Mouse (Mus musculus) thymus, postnatal 4 days (tissue): ENCODE measurements around the gene Zfp316.

ENCODE experiments used
- DNase-seq: peaks from one replicate; pipeline ENCODE4 v3.0.0; 2021

Gene Zfp316

DNA sequence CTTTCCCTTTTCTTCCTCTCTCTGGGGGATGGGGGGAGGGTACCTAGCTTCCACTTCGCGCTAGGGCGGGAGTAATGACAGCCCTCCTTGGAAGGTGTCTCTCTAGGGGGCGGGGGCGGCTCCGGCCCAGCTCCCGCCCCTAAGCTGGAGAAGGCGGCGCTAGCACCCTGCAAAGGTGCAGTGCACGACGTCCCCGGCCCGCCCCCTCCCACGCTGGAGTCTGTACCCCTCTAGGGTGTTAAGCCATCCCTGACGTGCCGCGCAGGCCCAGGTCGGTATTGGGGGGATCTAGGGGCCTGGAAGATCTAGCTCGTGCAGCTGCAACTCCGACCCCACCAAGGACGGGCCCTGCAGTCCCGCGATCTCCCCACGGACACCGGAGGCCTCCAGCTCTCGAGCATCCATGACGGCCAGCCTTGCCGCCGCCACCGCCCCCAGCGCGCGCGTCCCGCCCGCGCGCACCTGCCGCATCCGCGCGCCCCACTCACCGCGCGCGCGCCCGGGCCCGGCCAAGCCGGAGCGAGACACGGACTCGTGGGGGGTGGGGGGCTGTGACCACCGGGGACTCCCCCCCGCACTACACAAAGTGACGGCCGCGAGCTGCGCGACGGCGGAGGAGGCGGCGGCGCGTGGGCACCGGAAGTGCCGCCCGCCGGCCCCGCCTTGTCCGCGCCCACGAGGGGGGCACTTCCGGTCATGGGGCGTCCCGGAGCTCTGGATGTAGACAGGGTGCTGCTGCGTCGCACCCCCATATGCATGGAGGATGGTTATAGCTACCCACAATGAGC is at the start of gene Zfp316:
Zfp316 (minus strand) TSS at position 660 of the 788 bp plus-strand sequence.
- peak; percentile 67 for DNase-seq

DNA sequence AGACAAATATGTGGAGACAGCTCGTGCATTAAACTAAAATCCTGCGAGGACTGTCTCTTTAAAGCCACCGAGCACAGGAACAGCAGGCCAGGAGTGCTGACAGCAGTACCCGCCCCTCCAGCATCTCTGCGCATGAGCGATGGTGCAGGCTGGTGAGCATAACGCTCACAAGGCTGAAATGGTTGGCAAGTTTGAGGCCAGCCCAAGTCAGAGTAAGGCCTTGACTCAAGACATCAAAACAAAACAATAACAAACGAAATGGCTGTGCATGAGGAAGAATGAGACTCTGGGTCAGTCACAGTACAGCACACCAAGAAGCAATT is 47.4 kb upstream of the Zfp316 start:
- no peak for DNase-seq

DNA sequence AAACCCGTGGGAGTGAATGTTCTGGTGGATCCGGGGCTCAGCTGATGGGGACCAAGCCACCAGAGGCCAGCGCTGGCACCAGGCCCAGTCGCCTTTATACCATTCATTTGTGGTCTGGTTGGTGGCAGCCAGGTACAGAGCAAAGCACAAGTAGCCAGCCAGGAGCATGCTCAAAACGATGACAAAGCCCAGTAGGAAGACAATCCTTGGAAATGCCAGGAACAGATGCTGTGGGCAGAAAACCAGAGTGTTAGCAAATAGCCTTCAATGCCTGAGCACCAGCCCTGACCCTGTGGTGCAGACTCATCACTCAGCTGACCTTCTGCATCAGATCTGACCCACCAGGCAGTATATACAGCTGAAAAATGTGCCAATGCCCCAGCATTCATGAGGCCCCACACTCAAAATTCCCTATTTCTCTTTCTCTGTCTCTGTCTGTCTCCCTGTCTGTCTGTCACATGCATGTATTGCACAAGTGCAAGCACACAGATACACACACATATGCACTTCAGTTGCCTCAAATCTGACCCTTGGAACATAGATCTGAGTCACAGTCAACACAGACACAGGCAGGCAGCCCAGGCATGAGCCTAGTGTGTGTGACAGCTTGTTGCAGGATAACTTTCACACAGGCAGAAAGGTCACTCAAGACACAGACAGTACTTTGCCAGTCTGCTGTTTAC is 46.9 kb upstream of the Zfp316 start:
- DNase-seq: no peak

GRCm38 (mm10) chr5:143315514-143315888 is 45.7 kb upstream of the Zfp316 start:
- no peak for DNase-seq

DNA sequence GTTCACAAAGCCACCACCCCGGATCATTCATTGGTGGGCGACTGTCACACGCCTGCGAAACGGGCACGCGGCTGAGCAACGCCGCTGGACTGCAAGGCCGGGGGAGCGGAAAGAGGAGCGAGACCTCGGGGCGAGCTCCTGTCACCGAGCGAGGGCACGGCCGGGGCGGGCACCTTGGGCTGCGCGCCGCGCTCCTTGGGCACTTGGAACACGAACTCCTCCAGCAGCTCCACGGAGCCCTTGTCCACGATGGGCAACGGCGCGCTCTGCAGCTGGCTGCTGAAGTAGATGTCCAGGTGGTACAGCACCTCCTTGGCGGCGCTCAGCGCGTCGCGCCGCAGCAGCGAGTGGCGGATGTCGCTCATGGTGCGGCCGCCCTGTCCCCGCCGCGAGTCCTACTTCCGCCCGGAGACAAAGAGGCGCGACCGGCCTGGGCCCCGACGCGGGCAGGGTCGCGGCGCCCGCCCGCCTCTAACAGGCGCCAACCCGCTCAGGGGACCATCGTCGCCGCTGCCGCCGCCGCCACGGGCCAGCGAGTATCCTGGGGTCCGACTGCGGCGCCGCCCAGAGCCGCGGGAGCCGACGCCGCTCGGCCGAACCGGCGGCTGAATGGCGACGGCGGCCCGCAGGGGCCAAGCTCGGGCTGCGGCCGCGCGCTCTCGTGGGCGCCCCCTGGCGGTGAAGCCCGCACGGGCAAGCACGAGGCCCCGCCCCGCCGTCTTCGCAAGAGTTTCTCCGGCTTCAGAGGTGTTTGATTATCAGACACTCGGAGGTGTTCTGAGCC is 45.1 kb upstream of the Zfp316 start, which contains the start of gene E130309D02Rik:
E130309D02Rik (minus strand) TSS at position 631 of the 784 bp plus-strand sequence.
- peak; percentile 98 for DNase-seq

DNA sequence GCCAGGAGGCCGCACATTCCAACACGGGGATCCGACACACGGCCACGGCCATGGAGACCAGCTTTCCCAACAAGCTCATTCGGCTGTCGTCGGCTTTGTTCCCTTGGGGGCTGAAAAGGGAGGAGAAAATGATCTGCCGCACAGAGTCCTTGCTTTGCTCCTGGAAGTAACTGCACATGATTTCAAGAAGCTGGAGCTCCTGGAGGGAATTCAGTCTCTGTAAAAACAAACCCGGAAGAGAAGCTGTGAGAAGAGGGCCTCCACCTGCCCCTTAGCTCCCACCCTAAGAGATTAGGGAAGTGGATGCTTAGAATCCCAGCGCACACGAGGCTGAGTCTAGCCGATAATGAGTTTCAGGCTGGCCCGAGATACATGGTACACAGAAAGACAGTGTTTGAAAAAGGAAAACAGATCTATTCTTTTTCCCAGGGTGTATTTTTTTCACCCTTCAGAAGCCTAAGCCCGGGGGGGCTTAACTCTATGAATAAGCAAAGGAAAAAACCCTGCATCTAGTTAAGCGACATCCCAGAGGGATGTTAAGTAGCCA is 44.4 kb upstream of the Zfp316 start:
- DNase-seq: no peak

DNA sequence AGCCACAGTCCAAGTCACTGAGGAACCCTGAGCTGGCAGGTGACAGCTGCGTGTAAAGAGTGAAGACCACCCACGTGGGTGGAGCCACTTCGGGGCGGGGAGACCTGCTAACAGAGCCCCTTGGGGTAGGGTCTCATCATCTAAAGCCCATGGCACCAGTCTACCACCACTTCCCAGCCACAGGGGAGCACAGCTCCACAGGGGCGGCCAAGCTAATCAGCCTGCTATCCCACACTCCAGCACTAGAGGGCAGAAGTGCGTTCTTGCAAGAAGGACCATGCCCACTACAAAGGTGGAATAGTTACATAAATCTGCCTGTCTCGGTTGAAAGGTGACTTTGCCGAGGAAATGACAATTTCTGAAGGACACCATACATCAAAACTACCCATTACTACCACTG is 42.1 kb upstream of the Zfp316 start:
- DNase-seq: peak; percentile 91

GRCm38 (mm10) chr5:143309916-143310315 is 40.1 kb upstream of the Zfp316 start:
- DNase-seq: no peak

- no peak for DNase-seq
Measured at GRCm38 (mm10) chr5:143308825-143309224, 39.0 kb upstream of the Zfp316 start.

DNA sequence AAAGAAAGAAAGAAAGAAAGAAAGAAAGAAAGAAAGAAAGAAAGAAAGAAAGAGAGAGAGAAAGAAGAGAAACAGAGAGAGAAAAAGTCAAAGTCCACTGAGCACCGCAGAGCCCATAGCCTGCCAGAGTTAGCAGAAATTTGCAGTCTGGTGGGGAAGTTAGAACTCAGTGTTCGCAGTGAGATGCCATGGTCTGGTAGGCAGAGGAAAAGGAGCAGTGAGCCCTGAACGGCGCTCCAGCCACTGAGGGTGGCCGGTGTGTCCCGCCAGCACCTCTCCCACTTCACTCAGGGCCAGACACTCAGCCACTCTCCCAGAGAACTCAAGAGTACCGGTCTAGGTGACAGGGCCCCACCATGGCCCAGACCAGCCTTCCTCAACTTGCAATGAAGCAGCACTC is 34.4 kb upstream of the Zfp316 start:
- no peak for DNase-seq

- DNase-seq: peak; percentile 44
Measured at GRCm38 (mm10) chr5:143301296-143301695, 31.5 kb upstream of the Zfp316 start.

DNA sequence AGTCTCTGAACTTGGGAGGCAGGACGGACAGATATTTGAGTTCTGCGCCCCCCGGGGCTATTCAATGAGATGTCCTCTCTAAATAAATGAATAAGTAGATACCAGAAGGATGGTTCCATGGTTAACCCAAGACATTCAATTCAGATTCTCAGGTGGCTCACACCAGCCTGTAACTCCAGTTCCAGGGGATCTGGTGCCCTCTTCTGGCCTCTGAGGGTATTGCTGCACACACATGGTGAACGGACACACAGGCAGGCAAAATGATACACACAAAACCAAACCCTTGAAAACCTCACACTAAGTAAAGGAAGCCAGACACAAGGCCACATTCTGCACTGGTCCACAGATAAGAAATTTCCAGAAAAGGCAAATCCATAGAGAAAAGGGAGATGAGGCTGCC is 29.9 kb upstream of the Zfp316 start:
- peak; percentile 77 for DNase-seq

GRCm38 (mm10) chr5:143298391-143298790 is 28.6 kb upstream of the Zfp316 start:
- DNase-seq: peak; percentile 39

- no peak for DNase-seq
Measured at GRCm38 (mm10) chr5:143297986-143298385, 28.2 kb upstream of the Zfp316 start.

- no peak for DNase-seq
Measured at GRCm38 (mm10) chr5:143295330-143295729, 25.5 kb upstream of the Zfp316 start.

- no peak for DNase-seq
Measured at GRCm38 (mm10) chr5:143294862-143295261, 25.0 kb upstream of the Zfp316 start.

DNA sequence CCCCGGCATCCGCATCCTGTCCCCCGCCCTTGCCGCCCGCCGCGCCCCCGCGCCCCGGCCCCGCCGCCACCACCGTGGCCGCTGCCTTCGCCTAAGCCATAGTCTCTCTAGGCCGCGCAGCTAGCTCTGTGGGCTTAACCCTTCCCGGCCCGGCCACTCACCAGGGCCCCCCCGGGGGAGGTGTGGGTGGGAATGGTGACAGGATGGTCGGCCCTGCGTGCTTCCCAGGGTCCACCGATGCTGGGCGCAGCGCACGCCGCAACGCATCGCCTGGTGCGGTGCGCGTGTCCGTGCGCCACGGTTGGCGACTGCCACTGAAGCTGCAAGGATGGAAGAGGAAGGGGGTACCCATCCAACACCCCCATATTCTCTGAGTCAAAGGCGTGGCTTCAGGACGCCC is 23.6 kb upstream of the Zfp316 start, which contains the start of gene Zfp853:
Zfp853 (minus strand) TSS at position 220 of the 400 bp plus-strand sequence.
- no peak for DNase-seq

DNA sequence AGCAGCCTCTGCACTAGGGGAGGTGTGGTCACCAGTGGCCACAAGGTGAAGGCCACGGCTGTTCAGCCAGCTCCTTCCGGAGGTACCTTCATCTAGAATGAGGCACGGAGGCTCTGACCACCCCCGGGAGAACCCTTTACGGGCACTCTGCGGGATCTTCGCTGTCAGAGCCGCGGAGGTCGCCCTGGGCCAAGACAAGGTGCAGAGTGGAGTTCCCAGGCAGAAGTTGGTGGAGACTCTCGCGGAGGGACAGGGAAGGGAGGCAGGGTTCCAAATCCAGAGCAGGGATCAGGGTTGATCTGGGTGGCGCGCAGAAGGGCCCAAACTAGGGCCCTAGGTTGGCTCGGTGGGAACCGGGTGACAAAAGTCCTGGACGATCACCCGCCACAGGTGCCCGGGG is 23.1 kb upstream of the Zfp316 start:
- no peak for DNase-seq

DNA sequence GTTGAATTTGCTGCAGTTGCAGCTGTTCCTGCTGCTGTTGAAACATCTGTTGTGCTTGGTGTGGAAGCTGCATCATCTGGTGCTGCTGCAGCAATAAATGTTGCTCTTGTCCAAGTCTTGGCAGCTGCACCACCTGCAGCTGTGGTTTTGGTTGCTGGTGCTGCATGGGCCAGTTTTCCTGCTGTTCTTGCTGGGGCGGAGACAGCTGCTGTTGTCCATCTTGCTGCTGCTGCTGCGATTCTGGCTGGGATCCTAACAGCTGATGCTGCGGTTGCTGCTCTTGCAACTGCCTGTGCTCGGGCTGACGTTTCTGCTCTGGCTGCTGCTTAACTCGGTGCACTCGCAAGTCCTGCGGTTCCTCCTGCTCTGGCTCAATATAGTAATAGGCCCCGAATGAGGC is 19.5 kb upstream of the Zfp316 start:
- no peak for DNase-seq

- DNase-seq: no peak
Measured at GRCm38 (mm10) chr5:143288378-143288911, 18.6 kb upstream of the Zfp316 start.

DNA sequence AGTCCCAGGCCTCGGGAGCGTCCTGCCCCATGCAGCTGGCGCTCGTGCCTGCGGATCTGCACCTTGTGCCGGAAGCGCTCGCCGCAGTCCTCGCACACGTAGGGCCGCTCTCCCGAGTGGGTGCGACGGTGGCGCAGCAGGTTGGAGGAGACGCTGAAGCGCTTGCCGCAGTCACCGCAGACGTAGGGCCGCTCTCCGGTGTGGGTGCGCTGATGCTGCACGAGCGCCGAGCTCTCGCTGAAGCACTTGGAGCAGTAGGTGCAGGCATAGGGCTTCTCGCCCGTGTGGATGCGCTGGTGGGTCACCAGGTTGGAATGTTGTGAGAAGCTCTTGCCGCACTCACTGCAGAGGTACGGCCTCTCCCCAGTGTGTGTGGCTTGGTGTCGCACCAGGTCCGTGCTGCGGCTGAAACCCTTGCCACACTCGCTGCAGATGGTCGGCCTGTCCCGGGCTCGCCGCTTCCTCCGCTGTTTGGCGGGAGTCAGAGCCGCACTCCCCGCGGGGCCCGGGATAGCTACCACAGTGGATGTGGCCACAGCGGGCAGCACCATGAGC is 18.0 kb upstream of the Zfp316 start:
- DNase-seq: peak; percentile 59

DNA sequence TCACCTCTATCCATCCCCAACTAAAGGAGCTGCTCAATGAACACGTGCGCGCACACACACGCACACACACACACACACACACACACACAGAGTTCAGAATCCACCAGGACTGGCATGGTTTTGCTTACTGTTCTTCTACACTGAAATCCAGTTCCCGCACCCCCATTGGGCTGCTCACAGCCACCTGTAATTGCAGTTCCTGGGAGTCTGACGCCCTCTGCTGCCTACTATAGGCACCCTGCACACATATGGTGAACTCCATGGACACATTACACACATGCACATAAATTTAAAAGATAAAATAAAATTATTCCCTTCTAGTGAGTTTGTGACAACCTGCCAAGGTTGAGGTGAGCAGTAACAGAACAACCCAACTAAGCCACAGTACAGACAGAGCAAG is 14.9 kb upstream of the Zfp316 start:
- peak; percentile 28 for DNase-seq

DNA sequence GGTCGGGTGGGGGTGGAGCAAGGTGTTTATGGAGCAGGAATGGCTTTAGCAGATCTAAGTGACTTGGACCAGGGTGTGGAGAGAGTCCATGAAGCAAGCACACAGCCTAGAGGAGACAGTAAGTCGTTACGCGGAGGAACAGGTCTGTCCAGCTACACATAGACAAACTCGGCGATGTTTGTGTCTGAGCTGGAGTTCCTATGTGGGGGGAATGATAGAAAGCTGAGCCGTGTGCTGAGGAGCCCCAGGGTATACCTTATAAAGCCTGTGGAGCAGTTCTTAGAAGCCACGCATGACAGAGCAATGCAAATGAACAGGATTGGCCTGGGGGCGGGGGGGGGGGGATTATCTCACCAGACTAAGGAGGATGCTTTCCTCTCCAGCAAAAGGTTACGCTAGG is 9.4 kb upstream of the Zfp316 start:
- DNase-seq: no peak
